Mouse (Mus musculus) spleen, adult 2 months (tissue): ENCODE data around the gene Arid1a.

Experiments used
- CTCF ChIP-seq: fragments of 200-500 bp; IDR thresholded peaks from 2 replicates; pipeline ENCODE4 v1.5.1; 2011; ENCODE audit warnings: mild to moderate bottlenecking, inconsistent platforms; ENCODE audit not compliant: insufficient read depth, insufficient read length, insufficient replicate concordance; ENCODE audit errors: extremely low read depth
- POLR2A ChIP-seq: fragments of 200-500 bp; IDR thresholded peaks from 2 replicates; pipeline ENCODE4 v1.6.1; 2011; ENCODE audit warnings: low read depth, low read length, inconsistent platforms

DNA sequence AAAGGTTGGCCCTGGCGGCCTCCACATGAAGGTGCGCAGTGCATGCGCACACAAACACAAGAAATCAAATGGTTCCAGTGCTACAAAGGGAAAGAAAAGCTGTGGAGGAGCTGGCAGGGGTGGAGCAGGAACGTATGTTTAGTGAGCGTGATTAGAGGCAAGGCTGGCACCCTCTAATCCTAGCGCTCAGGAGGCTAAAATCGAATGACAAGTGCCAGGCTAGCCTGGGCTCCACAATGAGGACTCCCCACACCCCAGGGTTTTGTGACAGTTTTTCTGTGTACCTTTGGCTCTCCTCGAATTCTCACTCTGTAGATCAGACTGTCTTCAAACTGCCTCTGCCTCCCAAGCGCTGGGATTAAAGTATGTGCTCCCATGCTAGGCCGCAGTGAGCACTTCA, 103.8 kb downstream of the Arid1a start:
- TF ChIP-seq CTCF, result no peak
- no peak for TF ChIP-seq POLR2A
